Mouse (Mus musculus) forebrain, embryonic 11.5 days (tissue): ENCODE data around the gene Ubxn2a. TPM values are rescaled to one million over a fixed set of nuclear protein-coding genes. Genes with fewer than 3 reads are reported as not detected.
A peak's percentile ranks its signal among the peaks of the same experiment; 100 is the strongest.

Source experiments
- ATAC-seq: fragments of 200-750 bp; cut with Nextera tagmentation; replicated peaks from 2 replicates; pipeline ENCODE4 v1.8.0; 2017; ENCODE audit warnings: moderate TSS enrichment; ENCODE audit not compliant: low FRiP score
- DNase-seq: peaks from one replicate; pipeline ENCODE4 v3.0.0-alpha.2; 2017; ENCODE audit warnings: low spot score
- H3K27ac ChIP-seq: fragments of 300-500 bp; sonication (generic); 2 replicates; pipeline ENCODE4 v1.5.1; 2014; ENCODE audit warnings: low read depth, low read length
- H3K27me3 ChIP-seq: fragments of 300-500 bp; sonication (generic); 2 replicates; pipeline ENCODE4 v1.6.1; 2014; ENCODE audit warnings: mild to moderate bottlenecking, low read length, mixed read lengths; ENCODE audit not compliant: control insufficient read depth, insufficient read depth
- H3K36me3 ChIP-seq: fragments of 300-500 bp; sonication (generic); 2 replicates; pipeline ENCODE4 v1.6.1; 2014; ENCODE audit warnings: mild to moderate bottlenecking, low read length, moderate library complexity, mixed read lengths; ENCODE audit not compliant: control insufficient read depth, insufficient read depth
- H3K4me1 ChIP-seq: fragments of 300-500 bp; sonication (generic); replicated peaks from 2 replicates; pipeline ENCODE4 v1.6.1; 2014; ENCODE audit warnings: low read length, mixed read lengths; ENCODE audit not compliant: control insufficient read depth, insufficient read depth
- H3K4me2 ChIP-seq: fragments of 300-500 bp; sonication (generic); 2 replicates; pipeline ENCODE4 v1.6.1; 2014; ENCODE audit warnings: low read depth, mild to moderate bottlenecking, low read length, moderate library complexity, mixed read lengths; ENCODE audit not compliant: severe bottlenecking
- H3K4me3 ChIP-seq: fragments of 300-500 bp; sonication (generic); 2 replicates; pipeline ENCODE4 v1.5.1; 2014; ENCODE audit warnings: low read depth, low read length
- H3K9ac ChIP-seq: fragments of 300-500 bp; sonication (generic); 2 replicates; pipeline ENCODE4 v1.6.1; 2014; ENCODE audit warnings: low read length
- H3K9me3 ChIP-seq: fragments of 300-500 bp; sonication (generic); 2 replicates; pipeline ENCODE4 v1.6.1; 2016; ENCODE audit warnings: low read length, mixed read lengths; ENCODE audit not compliant: control insufficient read depth
- WGBS: fragments of 180-500 bp; shearing (Covaris S2); extraction: QIAGEN DNeasy Blood & Tissue Kit; methylation state at CpG from one replicate; pipeline ENCODE4 v1.1.7; 2014; 5-methylcytosine and 5-hydroxymethylcytosine counted together
- polyA plus RNA-seq: library from polyadenylated mRNA; unstranded; fragments of >200 nt; fragmentation: Nextera tagmentation; extraction: Ambion mirVana; gene quantifications from 2 replicates; pipeline ENCODE4 v1.2.1, GENCODE M21; 2014

The Ubxn2a gene
- polyA plus RNA-seq: 30.0 and 34.7 TPM in 2 replicates

GRCm38 (mm10) chr12:4906951-4907906 lies at the start of gene Ubxn2a:
TSS of gene Ubxn2a (minus strand) at chr12:4907705.
- WGBS: under 1% methylated on average over 122 of the region's 125 CpGs
- Histone ChIP-seq H3K36me3 (no peaks in the 10 kb centered on the region), H3K9me3 (no peaks in the 10 kb centered on the region)

GRCm38 (mm10) chr12:4953156-4953555 lies 45.7 kb upstream of the Ubxn2a start:
- peaks cover 5% of the 10 kb centered on the region; the same call in 1 of the 2 replicates for H3K36me3 ChIP-seq
- no peak overlapping the region for H3K4me2 ChIP-seq
- ATAC-seq (no peak), DNase-seq (no peak)
- 92% methylated on average over 4 of the region's 4 CpGs for WGBS
- no peak overlapping the region for H3K4me3 ChIP-seq
- H3K27me3 ChIP-seq: no peaks in the 10 kb centered on the region
- H3K4me1 ChIP-seq: no peaks in the 10 kb centered on the region
- no peak overlapping the region for H3K27ac ChIP-seq
- H3K9ac ChIP-seq: no peak overlapping the region
- H3K9me3 ChIP-seq: no peaks in the 10 kb centered on the region

More at GRCm38 (mm10) chr12:4906951-4907906, at the start of gene Ubxn2a:
- DNase-seq (peak; percentile 97), ATAC-seq (peak; percentile 93)
- no peaks in the 10 kb centered on the region for H3K27me3 ChIP-seq
- peak within 1 kb of the TSS; percentile 59 for H3K27ac ChIP-seq
- peak within 1 kb of the TSS; percentile 78 for H3K9ac ChIP-seq
- H3K4me1 ChIP-seq: no peaks in the 10 kb centered on the region
- H3K4me2 ChIP-seq: peak within 1 kb of the TSS; percentile 86
- H3K4me3 ChIP-seq: peak within 1 kb of the TSS; percentile 63

- Histone ChIP-seq H3K9ac (no peak overlapping the region), H3K4me2 (no peak overlapping the region), H3K4me3 (no peak overlapping the region), H3K9me3 (no peaks in the 10 kb centered on the region), H3K4me1 (no peaks in the 10 kb centered on the region), H3K27ac (no peak overlapping the region), H3K27me3 (no peaks in the 10 kb centered on the region), H3K36me3 (peaks cover 5% of the 10 kb centered on the region; the same call in 1 of the 2 replicates)
- DNase-seq (no peak), ATAC-seq (no peak)
- WGBS: 98% methylated on average over 1 of the region's 1 CpGs
These were observed 44.8 kb upstream of the Ubxn2a start for GRCm38 (mm10) chr12:4952272-4952671.

GRCm38 (mm10) chr12:4930820-4931548 lies 23.5 kb upstream of the Ubxn2a start:
- Histone ChIP-seq H3K36me3 (no peaks in the 10 kb centered on the region), H3K9ac (no peak overlapping the region), H3K27me3 (no peaks in the 10 kb centered on the region), H3K4me2 (no peak overlapping the region), H3K9me3 (no peaks in the 10 kb centered on the region), H3K4me1 (no peaks in the 10 kb centered on the region), H3K27ac (no peak overlapping the region), H3K4me3 (no peak overlapping the region)
- DNase-seq: no peak
- no peak for ATAC-seq
- 93% methylated on average over 3 of the region's 3 CpGs for WGBS

GRCm38 (mm10) chr12:4928197-4928596 lies 20.7 kb upstream of the Ubxn2a start:
- Histone ChIP-seq H3K9ac (no peak overlapping the region), H3K9me3 (no peaks in the 10 kb centered on the region), H3K36me3 (no peaks in the 10 kb centered on the region), H3K4me2 (no peak overlapping the region), H3K4me3 (no peak overlapping the region), H3K27ac (no peak overlapping the region), H3K4me1 (no peaks in the 10 kb centered on the region), H3K27me3 (no peaks in the 10 kb centered on the region)
- ATAC-seq (no peak), DNase-seq (no peak)
- 94% methylated on average over 2 of the region's 2 CpGs for WGBS

- WGBS: under 1% methylated on average over 48 of the region's 48 CpGs
- H3K9ac ChIP-seq: peak overlapping the region; percentile 99
- peak overlapping the region; percentile 75 for H3K4me3 ChIP-seq
- H3K36me3 ChIP-seq: no peaks in the 10 kb centered on the region
- peak overlapping the region; percentile 72 for H3K4me2 ChIP-seq
- H3K27ac ChIP-seq: peak overlapping the region; percentile 94
- no peaks in the 10 kb centered on the region for H3K9me3 ChIP-seq
- H3K4me1 ChIP-seq: 0 out of 2 replicates have a peak, but pooled peaks cover 2% of the 10 kb centered on the region
- no peaks in the 10 kb centered on the region for H3K27me3 ChIP-seq
- ATAC-seq: peak; percentile 69
- DNase-seq: peak; percentile 82
These were observed 10.5 kb upstream of the Ubxn2a start for GRCm38 (mm10) chr12:4917805-4918591.

GRCm38 (mm10) chr12:4916994-4917804 lies 9.7 kb upstream of the Ubxn2a start, which contains the start of gene Atad2b:
TSS of gene Atad2b (plus strand) at chr12:4917353.
- Histone ChIP-seq H3K9me3 (no peaks in the 10 kb centered on the region), H3K4me3 (peak within 1 kb of the TSS; percentile 75), H3K27me3 (no peaks in the 10 kb centered on the region), H3K4me2 (peak within 1 kb of the TSS; percentile 72), H3K9ac (peak within 1 kb of the TSS; percentile 99), H3K4me1 (0 out of 2 replicates have a peak, but pooled peaks cover 2% of the 10 kb centered on the region), H3K27ac (peak within 1 kb of the TSS; percentile 94), H3K36me3 (no peaks in the 10 kb centered on the region)
- WGBS: under 1% methylated on average over 79 of the region's 89 CpGs
- peak; percentile 98 for DNase-seq
- peak; percentile 99 for ATAC-seq
